Mouse (Mus musculus) adrenal gland, adult 18-20 months (tissue): ENCODE results near the gene Klk1b9. TPM values are rescaled to one million over a fixed set of nuclear protein-coding genes. Genes with fewer than 3 reads are reported as not detected.

Experiments
- total RNA-seq, 2 experiments: library from RNA; stranded (reverse); gene quantifications; 1 replicate in 1 of 2; 2 replicates in 1 of 2; pipeline ENCODE4 v1.2.3; 2021

The Klk1b9 gene
- total RNA-seq, 2 experiments from 2014 or later, result not detected

Other genes with a start within 250 kb of the Klk1b9 start
- not detected for gene Klk12, start 207.2 kb upstream of the Klk1b9 start, total RNA-seq
- gene Klk11, start 201.5 kb upstream of the Klk1b9 start, total RNA-seq, result not detected
- under 1 TPM; 0.36 to 0.86 TPM for gene Klk10, start 195.0 kb upstream of the Klk1b9 start, total RNA-seq
- gene Klk9, start 184.2 kb upstream of the Klk1b9 start, total RNA-seq, result not detected
- 1 to 10 TPM; 2.9 to 4.9 TPM for gene Klk8, start 178.5 kb upstream of the Klk1b9 start, total RNA-seq
- not detected for gene Klk7, start 164.8 kb upstream of the Klk1b9 start, total RNA-seq
- gene Klk6, start 151.6 kb upstream of the Klk1b9 start, total RNA-seq, result not detected
- gene Klk5, start 134.1 kb upstream of the Klk1b9 start, total RNA-seq, result not detected
- not detected for gene Klk4, start 94.9 kb upstream of the Klk1b9 start, total RNA-seq
- not detected for gene Klk15, start 42.3 kb upstream of the Klk1b9 start, total RNA-seq
- not detected for gene Klk1b8, start 25.4 kb upstream of the Klk1b9 start, total RNA-seq
- gene Klk1b1, start 9.3 kb upstream of the Klk1b9 start, total RNA-seq, result not detected
- gene Klk1b11, start 19.8 kb downstream of the Klk1b9 start, total RNA-seq, result not detected
- not detected for gene Klk1b26, start 36.1 kb downstream of the Klk1b9 start, total RNA-seq
- gene Klk1b27, start 76.2 kb downstream of the Klk1b9 start, total RNA-seq, result not detected
- gene Klk1b21, start 126.3 kb downstream of the Klk1b9 start, total RNA-seq, result not detected
- not detected for gene Klk1b22, start 136.6 kb downstream of the Klk1b9 start, total RNA-seq
- not detected for gene Klk1b16, start 160.7 kb downstream of the Klk1b9 start, total RNA-seq
- not detected for gene Klk1b24, start 212.2 kb downstream of the Klk1b9 start, total RNA-seq
- not detected for gene Klk1b3, start 222.1 kb downstream of the Klk1b9 start, total RNA-seq
- gene Klk1b4, start 231.4 kb downstream of the Klk1b9 start, total RNA-seq, result not detected
- not detected for gene Klk1b5, start 239.9 kb downstream of the Klk1b9 start, total RNA-seq
- gene Klk1, start 249.3 kb downstream of the Klk1b9 start, total RNA-seq, result under 1 TPM in 1 of 2 experiments, not detected in 1; 0.32 TPM